Comparison of ENCODE assay signal across 8 mouse cellular contexts in genomic region chr7:29244732-29245416, GRCm38 (mm10). TPM values are rescaled to one million over a fixed set of nuclear protein-coding genes. Genes with fewer than 3 reads are reported as not detected.
A peak's percentile ranks its signal among the peaks of the same experiment; 100 is the strongest.
DNase-seq lines count a peak whose midpoint lies in the region; ATAC-seq and TF ChIP-seq lines count a peak whose summit lies in the region.
"Had no signal": no experiment of that assay in that cellular context is flagged by ENCODE, and none has a peak within 500 bp of the region (broad histone marks: within the 10 kb centered on the region; RNA-seq: fewer than 3 reads in every experiment).

No protein-coding gene starts in this region.

- in situ Hi-C loops in ES-E14 (cut with MboI; ENCODE audit: low sequenced_read_pairs in 2 of 2, unreplicated experiment in 2 of 2): no loop called here

- no peaks in the 10 kb centered on the region for H3K27me3 ChIP-seq in kidney, postnatal 0 days (ENCODE audit: insufficient read depth, low read length)
- peaks cover 8% of the 10 kb centered on the region; the same call in 1 of the 2 replicates for H3K27me3 ChIP-seq in kidney, embryonic 15.5 days
- no peaks in the 10 kb centered on the region for H3K27me3 ChIP-seq in C2C12 (ENCODE audit: control insufficient read depth, insufficient read depth, insufficient read length)
- H3K27me3 ChIP-seq: heart, embryonic 13.5 days had no signal

- no peak for DNase-seq in kidney, postnatal 0 days (ENCODE audit: low spot score)
- DNase-seq in ES-E14 (ENCODE audit: low read depth, low spot score): peak; percentile 46
- peak; percentile 49 for DNase-seq in lung, postnatal 36 days
- no peak for DNase-seq in embryo, embryonic 11 days
- no peak for DNase-seq in right cerebral cortex, postnatal 10 days (ENCODE audit: low spot score in 2 of 2)

- H3K4me3 ChIP-seq in kidney, postnatal 0 days (replicated peaks; ENCODE audit: low read depth, low read length): no peak overlapping the region
- H3K4me3 ChIP-seq in kidney, embryonic 15.5 days (replicated peaks): no peak overlapping the region
- H3K4me3 ChIP-seq in C2C12 (ENCODE audit: insufficient read depth, poor library complexity, severe bottlenecking): no peak overlapping the region
- no peak overlapping the region for H3K4me3 ChIP-seq in ES-E14 (ENCODE audit: insufficient read depth in 1 of 2, low read depth in 1 of 2, low read length in 2 of 2, poor library complexity in 1 of 2, severe bottlenecking in 1 of 2)
- H3K4me3 ChIP-seq: heart, embryonic 13.5 days had no signal

- no peak overlapping the region for H3ac ChIP-seq in C2C12 (ENCODE audit: control insufficient read depth, insufficient read length, low read depth)

- H3K9ac ChIP-seq in kidney, postnatal 0 days (ENCODE audit: low read depth, low read length): no peak overlapping the region
- H3K9ac ChIP-seq in kidney, embryonic 15.5 days: no peak overlapping the region
- H3K9ac ChIP-seq in ES-E14 (ENCODE audit: insufficient read depth, low read depth, low read length, poor library complexity, severe bottlenecking): no peak overlapping the region

- no peaks in the 10 kb centered on the region for H3K9me3 ChIP-seq in kidney, postnatal 0 days (replicated peaks; ENCODE audit: low read length)
- no peaks in the 10 kb centered on the region for H3K9me3 ChIP-seq in kidney, embryonic 15.5 days (replicated peaks)
- H3K9me3 ChIP-seq in ES-E14 (ENCODE audit: control insufficient read depth, insufficient read depth, low read depth, low read length): no peaks in the 10 kb centered on the region
- H3K9me3 ChIP-seq: heart, embryonic 13.5 days had no signal

- H3K27ac ChIP-seq in kidney, postnatal 0 days: no peak overlapping the region
- H3K27ac ChIP-seq in kidney, embryonic 15.5 days: no peak overlapping the region
- H3K27ac ChIP-seq in ES-E14 (ENCODE audit: insufficient read depth, low read depth, low read length, poor library complexity, severe bottlenecking): no peak overlapping the region
- H3K27ac ChIP-seq: heart, embryonic 13.5 days had no signal

- peaks cover 3% of the 10 kb centered on the region for H3K4me1 ChIP-seq in kidney, postnatal 0 days (replicated peaks; ENCODE audit: insufficient read depth, low read length)
- H3K4me1 ChIP-seq in kidney, embryonic 15.5 days: peaks cover 43% of the 10 kb centered on the region
- peaks cover 0 to 17% of the 10 kb centered on the region in 2 experiments; a peak in 1 of 4 replicates for H3K4me1 ChIP-seq in ES-E14 (ENCODE audit: control insufficient read depth in 2 of 2, insufficient read depth in 2 of 2, low read length in 2 of 2, poor library complexity in 1 of 2)

- peaks cover 12% of the 10 kb centered on the region for H3K79me2 ChIP-seq in C2C12 (ENCODE audit: control insufficient read depth, insufficient read depth)

- 0 out of 2 replicates have a peak, but pooled peaks cover 10% of the 10 kb centered on the region for H3K36me3 ChIP-seq in kidney, postnatal 0 days (ENCODE audit: insufficient read depth, low read length)
- H3K36me3 ChIP-seq in kidney, embryonic 15.5 days: peaks cover 34% of the 10 kb centered on the region
- H3K36me3 ChIP-seq in C2C12 (ENCODE audit: control insufficient read depth, insufficient read depth) (peaks cover 6% of the 10 kb centered on the region), ES-E14 (ENCODE audit: control insufficient read depth, insufficient read depth, low read length, poor library complexity, severe bottlenecking) (peaks cover 29% of the 10 kb centered on the region; the same call in 1 of the 2 replicates)

- no peak for ATAC-seq in kidney, postnatal 0 days (replicated peaks; ENCODE audit: low FRiP score, low read depth)
- ATAC-seq in kidney, embryonic 15.5 days (replicated peaks; ENCODE audit: low FRiP score): no peak

- 79% methylated on average over 7 of the region's 7 CpGs for WGBS in kidney, postnatal 0 days
- 88% methylated on average over 7 of the region's 7 CpGs for WGBS in kidney, embryonic 15.5 days

- peak; percentile 70 for TF ChIP-seq CTCF in kidney, postnatal 0 days (IDR thresholded peaks at IDR 0.05; ENCODE audit: low read depth)
- peak; percentile 18 for TF ChIP-seq CTCF in C2C12 (IDR thresholded peaks at IDR 0.05; ENCODE audit: control insufficient read depth, insufficient read depth, insufficient read length)

- H3K79me3 ChIP-seq in C2C12 (ENCODE audit: low read depth): no peaks in the 10 kb centered on the region

- no peak overlapping the region for H3K4me2 ChIP-seq in kidney, postnatal 0 days (ENCODE audit: low read length)
- H3K4me2 ChIP-seq in kidney, embryonic 15.5 days: no peak overlapping the region
- H3K4me2 ChIP-seq: heart, embryonic 13.5 days had no signal

TF ChIP-seq in C2C12, 6 proteins besides CTCF, POLR2A, EP300 and RAD21:
- no peak for TF ChIP-seq MYOG (IDR thresholded peaks at IDR 0.05; ENCODE audit: control insufficient read depth, extremely low read depth, insufficient read length)
- TF ChIP-seq MYOD1 (IDR thresholded peaks at IDR 0.05; ENCODE audit: control insufficient read depth, insufficient read length, low read depth): no peak
- TF ChIP-seq CEBPB (IDR thresholded peaks at IDR 0.05; ENCODE audit: low read depth): no peak
- no peak for TF ChIP-seq FOSL1 (IDR thresholded peaks at IDR 0.05; ENCODE audit: insufficient read depth, low read length, poor library complexity, severe bottlenecking)
- no peak for TF ChIP-seq MAX (IDR thresholded peaks at IDR 0.05)
- TF ChIP-seq USF1 (IDR thresholded peaks at IDR 0.05; ENCODE audit: low read depth): no peak

TF ChIP-seq in ES-E14, 5 proteins besides CTCF, POLR2A, EP300 and RAD21:
- TF ChIP-seq ZNF384 (IDR thresholded peaks at IDR 0.05; ENCODE audit: low read depth, low read length) (no peak), HCFC1 (IDR thresholded peaks at IDR 0.05; ENCODE audit: borderline replicate concordance, insufficient read depth, low read length) (no peak), MAFK (IDR thresholded peaks at IDR 0.05; ENCODE audit: insufficient read depth, low read depth, low read length) (no peak), CHD2 (IDR thresholded peaks at IDR 0.05; ENCODE audit: low read depth, low read length) (no peak), ZC3H11A (IDR thresholded peaks at IDR 0.05; ENCODE audit: borderline replicate concordance, low read depth, low read length) (0 out of 2 replicates have a peak, but pooled peaks have one; percentile 13)

RNA-seq across cellular contexts. Expression of gene 2200002D01Rik, which starts 3.4 kb away (rescaled TPM):
- 23.7 and 24.1 TPM in 2 replicates for polyA plus RNA-seq in kidney, postnatal 0 days (2015; fragmentation: Nextera tagmentation; extraction: Ambion mirVana)
- polyA plus RNA-seq in kidney, embryonic 15.5 days (2015; fragmentation: Nextera tagmentation; extraction: Ambion mirVana): 7.6 and 11.2 TPM in 2 replicates
- 72.9 TPM for polyA plus RNA-seq in C2C12 (2012; fragmentation: generic; extraction: Trizol)
- 19.9 and 20.0 TPM in 2 replicates for total RNA-seq in ES-E14 (2012; rRNA removed)

RNA-seq across cellular contexts. Expression of gene Yif1b, which starts 6.7 kb away (rescaled TPM):
- 121 and 131 TPM in 2 replicates for polyA plus RNA-seq in kidney, postnatal 0 days (2015; fragmentation: Nextera tagmentation; extraction: Ambion mirVana)
- polyA plus RNA-seq in kidney, embryonic 15.5 days (2015; fragmentation: Nextera tagmentation; extraction: Ambion mirVana): 122 and 123 TPM in 2 replicates
- polyA plus RNA-seq in C2C12 (2012; fragmentation: generic; extraction: Trizol): 140 TPM
- total RNA-seq in ES-E14 (2012; rRNA removed): 201 and 296 TPM in 2 replicates

RNA-seq across cellular contexts. Expression of gene Kcnk6, which starts 12.6 kb away (rescaled TPM):
- polyA plus RNA-seq in kidney, postnatal 0 days (2015; fragmentation: Nextera tagmentation; extraction: Ambion mirVana): 0.87 and 0.88 TPM in 2 replicates
- polyA plus RNA-seq in kidney, embryonic 15.5 days (2015; fragmentation: Nextera tagmentation; extraction: Ambion mirVana): 1.6 and 1.7 TPM in 2 replicates
- 0.09 TPM for polyA plus RNA-seq in C2C12 (2012; fragmentation: generic; extraction: Trizol)
- 6.2 and 8.5 TPM in 2 replicates for total RNA-seq in ES-E14 (2012; rRNA removed)

RNA-seq across cellular contexts. Expression of gene Catsperg1, which starts 31.0 kb away (rescaled TPM):
- 0.51 and 0.53 TPM in 2 replicates for polyA plus RNA-seq in kidney, postnatal 0 days (2015; fragmentation: Nextera tagmentation; extraction: Ambion mirVana)
- polyA plus RNA-seq in kidney, embryonic 15.5 days (2015; fragmentation: Nextera tagmentation; extraction: Ambion mirVana): 0.96 and 1.1 TPM in 2 replicates
- not detected for polyA plus RNA-seq in C2C12 (2012; fragmentation: generic; extraction: Trizol)
- 2.1 and 2.9 TPM in 2 replicates for total RNA-seq in ES-E14 (2012; rRNA removed)

RNA-seq across cellular contexts. Expression of gene Spint2, which starts 36.8 kb away (rescaled TPM):
- polyA plus RNA-seq in kidney, postnatal 0 days (2015; fragmentation: Nextera tagmentation; extraction: Ambion mirVana): 460 and 496 TPM in 2 replicates
- polyA plus RNA-seq in kidney, embryonic 15.5 days (2015; fragmentation: Nextera tagmentation; extraction: Ambion mirVana): 236 and 245 TPM in 2 replicates
- not detected for polyA plus RNA-seq in C2C12 (2012; fragmentation: generic; extraction: Trizol)
- 202 and 424 TPM in 2 replicates for total RNA-seq in ES-E14 (2012; rRNA removed)

Comparison
In these comparisons a context has a peak if more than half of its experiments do, and no peak if none do; other contexts are left out.
1. DNase-seq: peak in ES-E14 (single experiment) and lung, postnatal 36 days (single experiment); none in kidney, postnatal 0 days (single experiment), embryo, embryonic 11 days (single experiment) and right cerebral cortex, postnatal 10 days (0 of 2).